Mouse (Mus musculus) T-cell, adult 2 months (primary cell): Measurements from ENCODE around the gene Scyl1.

Experiments used
- DNase-seq: peaks from one replicate; pipeline ENCODE4 v3.0.0; 2022; ENCODE audit warnings: low spot score

Gene Scyl1

GRCm38 (mm10) chr19:5787920-5788319, 16.7 kb upstream of the Scyl1 start:
- no peak for DNase-seq

- peak; percentile 82 for DNase-seq
Measured at GRCm38 (mm10) chr19:5787128-5787635, 16.0 kb upstream of the Scyl1 start.

GRCm38 (mm10) chr19:5786441-5787114, 15.4 kb upstream of the Scyl1 start:
- DNase-seq, result peak; percentile 83

GRCm38 (mm10) chr19:5784958-5785577, 13.8 kb upstream of the Scyl1 start:
- DNase-seq, result no peak

GRCm38 (mm10) chr19:5782121-5782520, 10.9 kb upstream of the Scyl1 start:
- no peak for DNase-seq

GRCm38 (mm10) chr19:5781532-5781931, 10.3 kb upstream of the Scyl1 start:
- no peak for DNase-seq

GRCm38 (mm10) chr19:5780203-5780602, 9.0 kb upstream of the Scyl1 start:
- DNase-seq, result no peak

GRCm38 (mm10) chr19:5778312-5778711, 7.1 kb upstream of the Scyl1 start:
- DNase-seq, result no peak

GRCm38 (mm10) chr19:5777387-5778032, 6.3 kb upstream of the Scyl1 start:
- DNase-seq, result no peak

GRCm38 (mm10) chr19:5770311-5770710, 908 bp downstream of the Scyl1 start:
- no peak for DNase-seq

- DNase-seq, result no peak
Measured at GRCm38 (mm10) chr19:5767271-5767670, 3.9 kb downstream of the Scyl1 start.

- DNase-seq, result no peak
Measured at GRCm38 (mm10) chr19:5763163-5763562, 8.1 kb downstream of the Scyl1 start.

GRCm38 (mm10) chr19:5758878-5759403, 12.3 kb downstream of the Scyl1 start:
- DNase-seq, result no peak

GRCm38 (mm10) chr19:5756991-5757636, 14.1 kb downstream of the Scyl1 start:
- no peak for DNase-seq

- DNase-seq, result no peak
Measured at GRCm38 (mm10) chr19:5756321-5756985, 14.8 kb downstream of the Scyl1 start.

GRCm38 (mm10) chr19:5751742-5752141, 19.5 kb downstream of the Scyl1 start:
- DNase-seq, result peak; percentile 45

GRCm38 (mm10) chr19:5750951-5751350, 20.3 kb downstream of the Scyl1 start:
- no peak for DNase-seq

GRCm38 (mm10) chr19:5749476-5749875, 21.7 kb downstream of the Scyl1 start:
- no peak for DNase-seq

- DNase-seq, result no peak
Measured at GRCm38 (mm10) chr19:5746907-5747363, 24.3 kb downstream of the Scyl1 start.

- no peak for DNase-seq
Measured at GRCm38 (mm10) chr19:5745756-5746710, 25.2 kb downstream of the Scyl1 start.

- no peak for DNase-seq
Measured at GRCm38 (mm10) chr19:5743576-5743975, 27.6 kb downstream of the Scyl1 start.
